Mouse (Mus musculus): Measurements from ENCODE around the gene Fam136a.

Gene Fam136a

DNA sequence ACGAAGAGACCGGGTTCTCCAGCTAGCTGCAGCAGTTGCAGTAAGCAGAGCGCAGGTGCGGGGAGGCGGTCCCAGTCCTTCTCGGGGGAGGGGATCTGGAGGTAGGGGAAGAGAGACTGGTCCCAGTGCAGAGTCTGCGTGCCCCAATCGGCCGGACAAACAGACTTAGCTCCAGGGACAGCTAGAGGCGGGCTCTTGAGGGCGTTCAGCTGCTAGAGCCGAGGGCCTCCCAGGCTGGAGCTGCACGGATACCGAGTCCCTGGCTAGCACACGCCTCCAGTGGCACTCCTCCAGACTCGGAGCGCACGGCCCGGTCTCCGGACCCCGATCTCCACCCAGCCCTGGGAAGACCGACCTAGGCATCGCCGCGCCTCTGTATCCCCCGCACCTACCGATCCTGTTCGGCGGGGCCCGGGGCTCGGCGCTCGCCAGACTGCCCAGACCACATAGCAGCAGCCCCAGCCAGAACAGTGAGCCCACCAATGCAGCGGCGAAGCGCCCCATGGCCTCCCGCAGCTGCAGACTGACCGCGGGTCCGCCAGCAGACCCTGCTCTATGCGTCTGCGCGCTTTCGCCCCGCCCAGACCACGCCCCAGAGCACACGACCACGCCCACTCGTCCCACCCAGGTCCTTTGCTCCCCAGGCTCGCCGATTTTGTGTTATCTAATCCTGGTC is 31.3 kb downstream of the Fam136a start, which contains the start of gene Pcyox1:
Gene Pcyox1, minus strand, starts transcription at position 574 of the 676 bp plus-strand sequence.
- DNase-seq (ENCODE audit: low spot score in 2 of 2) = peak; percentile 75 to 76

DNA sequence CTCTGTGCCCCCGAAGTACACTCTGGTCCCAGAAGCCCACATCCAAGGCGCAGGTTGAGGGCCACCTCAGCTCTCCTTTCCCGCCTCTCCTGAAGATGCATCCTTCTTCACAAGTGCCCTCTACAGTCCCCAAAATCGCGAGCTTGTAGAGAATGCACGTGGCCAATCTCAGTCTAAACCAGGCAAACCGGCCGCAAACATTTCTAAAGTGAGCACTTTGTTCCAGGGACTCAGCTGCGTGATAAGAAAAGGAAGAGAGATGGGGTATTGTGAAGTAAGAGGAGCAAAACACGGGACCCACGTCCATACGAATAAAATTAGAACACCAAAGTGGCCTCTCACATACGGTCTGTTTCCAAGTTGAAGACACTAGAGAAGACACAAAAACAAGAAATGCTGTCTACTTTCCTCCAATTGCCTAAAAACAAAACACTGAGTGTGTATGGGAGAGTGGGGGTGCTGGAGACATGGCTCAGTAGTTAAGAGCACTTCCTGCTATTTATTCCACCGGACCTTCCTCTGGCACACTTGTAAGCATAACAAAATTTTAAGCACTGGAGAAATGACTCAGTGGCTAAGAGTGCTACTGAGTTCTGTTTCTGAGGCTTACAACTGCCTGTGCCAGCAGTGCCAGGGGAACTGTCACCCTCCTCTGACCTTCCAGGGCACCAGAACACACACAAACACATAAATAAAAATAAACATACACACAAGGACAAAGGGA is 32.0 kb downstream of the Fam136a start:
- DNase-seq (ENCODE audit: low spot score in 2 of 2) = no peak

- DNase-seq (ENCODE audit: low spot score in 2 of 2) = no peak
Observed at GRCm38 (mm10) chr6:86398986-86399385, 33.5 kb downstream of the Fam136a start.

DNA sequence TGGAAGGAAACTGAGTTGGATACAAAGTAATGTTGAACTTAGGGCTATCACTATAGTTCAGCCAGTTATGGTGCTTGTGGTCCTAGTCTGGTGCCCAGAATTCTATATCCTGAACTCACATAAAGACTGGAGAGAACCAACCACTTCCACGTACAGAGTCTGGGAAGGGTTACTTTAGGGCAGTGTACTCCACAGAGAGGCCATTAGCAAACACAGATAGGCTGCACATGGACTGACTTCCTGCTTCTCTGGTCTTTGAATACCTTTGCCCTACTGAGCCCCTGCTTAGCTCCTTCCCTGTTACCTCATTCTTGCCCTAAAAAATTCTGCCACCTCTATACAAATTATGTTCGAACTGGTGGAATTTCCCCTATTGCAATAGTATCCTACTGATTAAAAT is 34.5 kb downstream of the Fam136a start:
- no peak for DNase-seq (ENCODE audit: low spot score in 2 of 2)

DNA sequence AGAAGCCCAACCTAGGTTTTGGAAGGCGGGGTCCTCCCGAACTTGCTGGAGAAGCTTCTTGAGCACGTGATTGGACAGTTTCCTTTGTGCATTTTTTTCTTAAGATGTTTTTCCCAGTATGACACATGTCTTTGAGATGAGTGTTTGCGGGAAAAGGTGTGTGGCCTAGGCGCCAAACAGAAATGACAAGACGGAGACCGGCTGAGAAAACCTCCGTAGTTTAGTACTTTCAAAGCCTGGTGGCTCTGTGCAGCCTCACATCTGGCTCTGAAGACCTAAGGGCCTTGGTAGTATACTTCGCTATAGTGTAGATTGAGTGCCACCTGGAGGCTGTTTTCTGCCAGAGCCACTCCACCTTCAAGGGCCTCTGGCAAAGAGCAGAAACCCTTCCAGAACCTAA is 35.5 kb downstream of the Fam136a start:
- DNase-seq (ENCODE audit: low spot score in 2 of 2) = peak; percentile 77 to 81

DNA sequence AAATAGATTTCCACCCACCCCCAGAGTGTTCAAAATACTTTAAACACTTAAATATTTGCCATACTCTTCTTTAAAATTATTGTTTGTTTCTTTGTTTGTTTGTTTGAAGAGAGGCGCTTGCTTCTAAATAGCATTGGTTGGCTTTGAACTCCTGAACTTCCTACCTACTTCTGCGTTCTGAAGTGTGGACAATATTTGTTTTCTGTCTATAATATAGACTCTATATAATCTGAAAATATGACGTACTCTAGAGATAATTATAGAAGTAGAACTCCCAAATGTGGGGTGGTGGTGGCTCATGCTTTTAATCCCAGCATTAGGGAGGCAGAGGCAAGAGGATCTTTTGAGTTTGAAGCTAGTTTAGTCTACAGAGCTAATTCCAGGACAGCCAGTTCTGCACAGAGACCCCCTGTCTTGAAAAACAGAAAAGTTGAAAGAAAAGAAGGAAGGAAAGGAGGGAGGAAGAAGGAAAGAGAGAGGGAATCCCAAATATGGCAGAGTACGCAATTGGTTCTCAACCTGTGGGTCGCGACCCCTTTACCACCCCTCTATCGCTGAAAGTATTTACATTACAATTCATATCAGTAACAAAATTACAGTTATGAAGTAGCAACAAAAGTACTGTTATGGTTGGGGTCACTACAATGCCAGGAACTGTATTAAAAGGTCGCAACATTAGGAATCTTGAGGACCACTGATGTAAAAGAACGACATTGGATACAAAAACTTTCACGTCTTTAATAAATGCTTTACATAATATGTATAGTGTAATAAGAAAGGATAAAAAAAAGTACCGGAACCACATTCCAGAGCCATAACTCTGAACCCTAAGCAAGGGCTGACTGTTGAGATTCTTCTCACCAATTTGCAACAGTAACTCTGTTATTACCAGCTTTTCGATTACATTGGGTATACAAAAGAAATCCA is 37.5 kb downstream of the Fam136a start:
- no peak for DNase-seq (ENCODE audit: low spot score in 2 of 2)

DNA sequence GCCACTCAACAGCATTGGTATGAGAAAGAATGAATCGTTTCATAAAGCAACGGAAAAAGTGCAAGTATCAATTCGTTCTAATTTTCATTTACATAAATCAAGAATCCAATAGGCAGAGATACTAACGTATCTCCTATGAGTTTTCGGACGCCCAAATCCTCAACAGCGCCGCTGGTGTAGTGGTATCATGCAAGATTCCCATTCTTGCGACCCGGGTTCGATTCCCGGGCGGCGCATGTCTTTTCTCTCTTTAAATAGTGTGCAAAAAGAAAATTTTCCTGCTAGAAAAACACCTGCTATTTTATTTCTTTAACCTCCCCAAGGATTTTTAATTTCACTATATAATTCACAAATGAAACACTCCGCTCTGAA is 38.3 kb downstream of the Fam136a start:
- DNase-seq (ENCODE audit: low spot score in 2 of 2) = no peak

DNA sequence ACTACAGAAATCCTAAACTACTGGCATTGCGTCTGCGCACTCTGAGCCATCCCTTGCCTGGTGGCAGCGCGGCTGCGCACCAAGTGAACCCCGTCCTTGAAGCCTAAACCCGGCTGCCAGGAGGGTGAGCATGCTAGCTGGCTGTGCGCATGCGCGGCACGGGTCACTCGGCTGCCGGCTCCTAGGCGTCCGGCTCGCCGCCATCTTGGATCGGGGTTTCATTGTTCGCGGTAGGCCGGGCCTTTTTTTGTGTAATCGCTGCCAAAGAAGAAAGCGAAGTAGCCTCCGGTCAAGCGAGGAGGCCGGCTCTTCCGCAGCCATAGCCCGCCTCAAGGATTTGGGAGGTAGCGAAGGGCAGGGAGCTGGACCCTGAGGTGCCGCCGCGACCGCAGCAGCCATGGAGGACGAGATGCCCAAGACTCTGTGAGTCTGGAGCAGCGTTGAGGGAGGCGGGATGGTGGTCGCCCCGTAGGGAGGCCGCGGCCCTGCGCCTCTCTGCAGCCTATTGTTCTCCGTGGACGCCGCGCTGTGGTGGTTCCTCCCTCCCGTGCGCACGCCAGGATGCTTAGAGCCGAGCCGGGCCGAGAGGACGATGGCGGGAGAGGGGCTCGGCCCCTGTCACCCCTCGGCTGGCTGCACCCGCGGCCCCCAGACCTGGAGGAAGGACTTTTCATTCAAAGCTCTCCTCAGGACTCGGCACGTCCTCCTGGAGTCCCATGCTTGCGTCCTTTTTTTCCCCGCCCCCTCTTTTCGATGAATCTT is 38.8 kb downstream of the Fam136a start, which contains the start of gene Tia1:
Gene Tia1, plus strand, starts transcription at position 120 of the 762 bp plus-strand sequence.
- peak; percentile 94 to 96 for DNase-seq (ENCODE audit: low spot score in 2 of 2)

DNA sequence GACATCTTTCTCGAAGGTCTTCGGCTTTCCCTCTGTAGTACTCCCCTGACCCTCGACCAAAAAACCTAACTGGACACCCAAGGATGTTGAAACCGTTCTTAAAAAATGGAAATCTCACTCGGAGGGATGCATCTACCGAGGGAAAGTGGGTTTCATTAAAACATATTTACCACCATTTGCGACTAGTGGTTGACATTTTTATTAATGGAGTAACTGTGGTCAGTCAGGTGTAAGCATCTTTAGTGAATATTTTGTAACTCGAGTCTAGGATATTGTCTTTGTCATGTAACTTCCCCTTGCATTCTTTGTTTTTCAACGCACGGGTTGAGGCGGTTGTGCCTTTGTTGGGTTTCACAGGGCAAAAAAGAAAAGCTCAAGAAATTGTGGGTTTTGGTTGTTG is 39.5 kb downstream of the Fam136a start:
- no peak for DNase-seq (ENCODE audit: low spot score in 2 of 2)

GRCm38 (mm10) chr6:86406306-86406705 is 40.9 kb downstream of the Fam136a start:
- no peak for DNase-seq (ENCODE audit: low spot score in 2 of 2)

DNA sequence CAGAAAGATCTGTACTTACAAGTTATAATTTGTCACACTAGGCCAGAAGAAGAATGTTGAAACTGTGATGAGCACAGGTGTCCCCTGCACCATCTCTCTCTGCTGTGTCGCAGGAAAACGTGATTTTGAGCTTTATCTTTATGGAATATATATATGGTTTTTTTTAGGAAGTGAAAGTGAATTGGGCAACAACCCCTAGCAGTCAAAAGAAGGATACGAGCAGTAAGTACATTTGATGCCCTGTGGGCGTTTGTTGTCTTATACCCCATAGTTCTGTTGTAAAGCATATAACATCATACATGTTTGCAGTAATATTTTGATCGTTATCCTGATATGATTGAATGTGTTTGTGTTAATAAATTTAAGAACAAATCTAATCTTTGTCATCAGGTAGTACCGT is 53.3 kb downstream of the Fam136a start:
- DNase-seq (ENCODE audit: low spot score in 2 of 2) = no peak

- no peak for DNase-seq (ENCODE audit: low spot score in 2 of 2)
Observed at GRCm38 (mm10) chr6:86419239-86419638, 53.8 kb downstream of the Fam136a start.

Measured in natural killer cell, adult 2 months (primary cell).